ENCODE assay signal across 12 mouse cellular contexts in genomic region chr10:60690960-60691359, GRCm38 (mm10). TPM values are rescaled to one million over a fixed set of nuclear protein-coding genes. Genes with fewer than 3 reads are reported as not detected.
DNase-seq lines count a peak whose midpoint lies in the region; ATAC-seq lines count a peak whose summit lies in the region.
"Had no signal": no experiment of that assay in that cellular context is flagged by ENCODE, and none has a peak within 500 bp of the region (broad histone marks: within the 10 kb centered on the region; RNA-seq: fewer than 3 reads in every experiment).

No protein-coding gene starts in this region.

- no peak overlapping the region for H3K9ac ChIP-seq in heart, embryonic 12.5 days
- H3K9ac ChIP-seq: embryonic facial prominence, embryonic 15.5 days had no signal

- no peak for ATAC-seq in heart, embryonic 12.5 days (ENCODE audit: insufficient number of reproducible peaks, low FRiP score)
- ATAC-seq: CD4-positive, CD25-positive, alpha-beta regulatory T cell, adult 4 months had no signal

- H3K36me3 ChIP-seq in heart, embryonic 12.5 days: no peaks in the 10 kb centered on the region
- H3K36me3 ChIP-seq: embryonic facial prominence, embryonic 15.5 days had no signal

- peaks cover 9% of the 10 kb centered on the region for H3K4me1 ChIP-seq in heart, embryonic 12.5 days (replicated peaks)

- H3K9me3 ChIP-seq in heart, embryonic 12.5 days (replicated peaks): no peaks in the 10 kb centered on the region
- H3K9me3 ChIP-seq: embryonic facial prominence, embryonic 15.5 days had no signal

- H3K27me3 ChIP-seq in heart, embryonic 12.5 days (replicated peaks): peaks cover 56% of the 10 kb centered on the region

- H3K4me2 ChIP-seq in heart, embryonic 12.5 days: no peak overlapping the region
- H3K4me2 ChIP-seq: embryonic facial prominence, embryonic 15.5 days; heart, embryonic 11.5 days had no signal

- DNase-seq in heart, postnatal 4 days: peak; percentile 34
- DNase-seq in A20 (ENCODE audit: low read depth, low spot score) (peak; percentile 40), R1 (ENCODE audit: low read depth, low spot score) (peak; percentile 72)
- DNase-seq in lung, postnatal 36 days: peak; percentile 50
- DNase-seq in cerebellum, adult 8-10 months: no peak
- no peak for DNase-seq in frontal cortex, adult 2 months (ENCODE audit: extremely low spot score in 1 of 2, low spot score in 1 of 2)
- DNase-seq in ovary, postnatal 36 days (ENCODE audit: low spot score): no peak
- DNase-seq: kidney, adult 2 months had no signal

- H3K4me3 ChIP-seq in heart, embryonic 12.5 days: no peak overlapping the region
- H3K4me3 ChIP-seq: embryonic facial prominence, embryonic 15.5 days had no signal

- no peak overlapping the region for H3K27ac ChIP-seq in heart, embryonic 12.5 days (ENCODE audit: poor library complexity, severe bottlenecking)
- H3K27ac ChIP-seq: embryonic facial prominence, embryonic 15.5 days had no signal

- WGBS in heart, embryonic 12.5 days: 35% methylated on average over 6 of the region's 6 CpGs

RNA-seq across cellular contexts. Expression of gene Cdh23, which starts 5.3 kb away (rescaled TPM):
- total RNA-seq in heart, postnatal 4 days (2021): 1 to 10 TPM; 4.0 to 4.4 TPM
- 0.06 and 0.65 TPM in 2 replicates for polyA plus RNA-seq in heart, embryonic 12.5 days (2016; fragmentation: Nextera tagmentation; extraction: Ambion mirVana)
- 4.6 and 5.4 TPM in 2 replicates for polyA plus RNA-seq in frontal cortex, adult 2 months (2012; rRNA removed)

Comparison
In these comparisons a context has a peak if more than half of its experiments do, and no peak if none do; other contexts are left out.
1. DNase-seq: peak in heart, postnatal 4 days (single experiment), A20 (single experiment), R1 (single experiment) and lung, postnatal 36 days (single experiment); none in cerebellum, adult 8-10 months (single experiment), frontal cortex, adult 2 months (0 of 2) and ovary, postnatal 36 days (single experiment).